Mouse (Mus musculus) lung, embryonic 16.5 days (tissue): ENCODE measurements at regions not wholly inside any gene's neighbourhood (a gene's known extent, or its start where the extent isn't known, plus 50 kb on each side); places are given as distances from the start of the nearest gene placed in this dataset.
"Not testable (repeated sequence)": the region's sequence is repeated elsewhere in the genome, so short reads cannot be mapped to it uniquely, and the experiment has no call there.

Experiments used
- ATAC-seq: fragments of 200-750 bp; cut with Nextera tagmentation; 2 replicates; pipeline ENCODE4 v1.8.0; 2017; ENCODE audit warnings: low read depth, mild to moderate bottlenecking, moderate library complexity
- H3K27ac ChIP-seq: fragments of 300-500 bp; sonication (generic); 2 replicates; pipeline ENCODE4 v1.5.1; 2014; ENCODE audit warnings: mild to moderate bottlenecking, control low read depth, low read length
- H3K27me3 ChIP-seq: fragments of 300-500 bp; sonication (generic); 2 replicates; pipeline ENCODE4 v1.6.1; 2014; ENCODE audit warnings: low read depth, low read length, mixed read lengths; ENCODE audit not compliant: control insufficient read depth, insufficient read depth
- H3K36me3 ChIP-seq: fragments of 300-500 bp; sonication (generic); 2 replicates; pipeline ENCODE4 v1.6.1; 2014; ENCODE audit warnings: low read length; ENCODE audit not compliant: control insufficient read depth, insufficient read depth
- H3K4me1 ChIP-seq: fragments of 300-500 bp; sonication (generic); replicated peaks from 2 replicates; pipeline ENCODE4 v1.6.1; 2014; ENCODE audit warnings: low read length, mixed read lengths; ENCODE audit not compliant: control insufficient read depth, insufficient read depth
- H3K4me2 ChIP-seq: fragments of 300-500 bp; sonication (generic); 2 replicates; pipeline ENCODE4 v1.6.1; 2014; ENCODE audit warnings: low read depth, low read length, control low read depth
- H3K4me3 ChIP-seq: fragments of 300-500 bp; sonication (generic); 2 replicates; pipeline ENCODE4 v1.5.1; 2014; ENCODE audit warnings: mild to moderate bottlenecking, low read length, control low read depth
- H3K9ac ChIP-seq: fragments of 300-500 bp; sonication (generic); 2 replicates; pipeline ENCODE4 v1.6.1; 2014; ENCODE audit warnings: low read length, control low read depth
- H3K9me3 ChIP-seq: fragments of 300-500 bp; sonication (generic); 2 replicates; pipeline ENCODE4 v1.6.1; 2016; ENCODE audit warnings: low read length; ENCODE audit not compliant: control insufficient read depth
- WGBS: fragments of 180-500 bp; shearing (Covaris S2); extraction: QIAGEN DNeasy Blood & Tissue Kit; methylation state at CpG from one replicate; pipeline ENCODE4 v1.1.7; 2014; 5-methylcytosine and 5-hydroxymethylcytosine counted together

DNA sequence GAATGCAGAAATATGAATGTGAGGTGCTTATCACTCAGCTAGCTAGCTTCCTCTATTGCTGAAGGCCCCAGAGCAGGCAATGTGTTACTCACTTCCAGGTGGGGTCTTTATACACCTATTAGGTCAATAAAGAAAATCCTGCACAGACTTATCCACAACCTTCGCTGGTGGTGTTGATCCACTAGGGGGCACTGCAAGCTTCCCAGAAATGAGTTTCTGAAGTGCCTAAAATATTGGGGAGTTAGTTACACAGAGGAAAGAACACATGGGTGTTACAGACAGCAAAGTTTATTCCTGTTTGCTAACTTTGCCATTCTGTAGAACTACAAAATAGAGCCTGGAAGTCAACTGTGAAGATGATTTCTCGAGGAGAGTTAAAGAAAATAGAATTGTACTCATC is 836.9 kb downstream of the Dad1 start:
- H3K4me3 ChIP-seq, H3K36me3 ChIP-seq, H3K27me3 ChIP-seq, H3K4me1 ChIP-seq, H3K9me3 ChIP-seq, H3K4me2 ChIP-seq, H3K9ac ChIP-seq, ATAC-seq, H3K27ac ChIP-seq: not testable (repeated sequence)
- 80% methylated on average over 1 of the region's 2 CpGs for WGBS

DNA sequence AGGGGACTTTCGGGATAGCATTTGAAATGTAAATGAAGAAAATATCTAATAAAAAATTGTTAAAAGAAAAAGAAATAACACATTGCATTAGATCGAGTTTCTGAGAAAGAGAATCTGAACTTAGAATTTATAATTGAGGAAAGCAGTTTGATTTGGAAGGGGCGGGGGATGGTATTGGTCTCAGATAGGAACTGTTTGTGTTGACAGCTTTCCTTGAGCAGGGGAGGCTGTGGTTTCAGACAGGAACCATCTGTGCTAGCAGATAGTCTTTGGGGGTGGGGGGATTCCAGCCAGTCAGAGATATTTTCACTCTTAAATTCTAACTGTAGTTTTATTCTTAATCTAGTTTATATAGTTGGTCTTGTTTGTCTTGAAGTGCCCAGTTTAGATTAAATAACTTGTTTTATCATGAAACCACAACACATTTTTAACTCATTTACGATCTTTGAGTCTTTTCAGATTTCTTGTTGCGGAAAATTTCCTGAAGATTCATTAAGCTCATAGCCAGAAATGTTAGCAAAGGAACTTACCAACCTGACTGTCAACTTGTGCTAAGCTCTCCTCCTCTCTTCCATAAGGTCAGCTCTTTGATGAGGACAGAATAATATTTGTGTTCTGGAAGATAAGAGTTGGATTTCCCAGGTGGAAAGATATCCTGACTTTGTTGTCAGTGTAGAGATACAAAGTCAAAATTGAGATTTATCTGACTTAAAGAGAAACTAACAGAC is 846.2 kb downstream of the Dad1 start:
- not testable (repeated sequence) for H3K4me3 ChIP-seq, H3K9ac ChIP-seq, H3K27ac ChIP-seq, H3K4me1 ChIP-seq, H3K36me3 ChIP-seq, ATAC-seq, H3K27me3 ChIP-seq, H3K4me2 ChIP-seq, H3K9me3 ChIP-seq
- WGBS: 60% methylated on average over 2 of the region's 5 CpGs

DNA sequence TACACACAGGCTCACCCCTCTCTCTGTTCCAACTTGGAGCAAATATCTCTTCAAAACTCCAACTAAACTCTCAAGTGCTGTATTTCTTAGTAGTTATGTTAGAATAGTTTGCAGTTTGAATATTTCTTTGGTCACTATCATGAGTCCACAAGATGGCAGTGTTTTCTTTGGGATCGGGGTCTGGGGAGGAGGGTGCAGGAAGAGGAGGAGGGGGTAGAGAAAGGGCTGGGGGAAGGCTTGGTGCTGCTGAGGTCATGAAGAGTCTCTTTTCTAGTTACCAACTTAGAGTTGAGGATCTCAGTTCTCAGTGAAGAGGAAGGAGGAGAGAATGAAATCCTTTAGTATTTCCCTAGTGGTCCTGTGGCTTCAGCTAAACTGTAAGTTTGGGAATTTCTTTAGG is 863.6 kb downstream of the Dad1 start:
- no CpG with 5 or more reads among the region's 1 CpGs for WGBS
- H3K9ac ChIP-seq, H3K9me3 ChIP-seq, H3K27ac ChIP-seq, H3K4me1 ChIP-seq, H3K4me2 ChIP-seq, H3K4me3 ChIP-seq, ATAC-seq, H3K36me3 ChIP-seq, H3K27me3 ChIP-seq: not testable (repeated sequence)

DNA sequence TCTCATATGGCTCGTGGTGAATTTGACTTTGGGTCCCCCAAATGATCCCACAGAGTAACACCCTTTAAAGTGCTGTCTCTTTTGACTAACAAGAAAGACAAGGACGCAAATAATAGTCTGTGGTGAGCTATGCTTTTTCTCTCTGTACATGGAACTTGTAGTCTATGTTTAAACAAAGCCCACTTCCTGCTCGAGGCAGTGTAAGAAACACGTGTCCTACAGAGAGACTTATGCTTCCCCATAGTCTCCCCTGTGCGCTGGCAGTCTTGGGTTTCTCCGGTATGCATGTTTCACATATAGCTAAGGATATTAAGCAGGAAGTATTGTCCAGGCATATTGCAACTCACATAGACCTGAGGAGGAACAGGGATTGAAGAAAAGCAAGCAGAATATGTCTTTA is 879.0 kb upstream of the Olfr1507 start:
- ATAC-seq, H3K4me2 ChIP-seq, H3K27me3 ChIP-seq, H3K4me3 ChIP-seq, H3K9me3 ChIP-seq, H3K36me3 ChIP-seq, H3K27ac ChIP-seq, H3K9ac ChIP-seq, H3K4me1 ChIP-seq: not testable (repeated sequence)
- 69% methylated on average over 5 of the region's 6 CpGs for WGBS

DNA sequence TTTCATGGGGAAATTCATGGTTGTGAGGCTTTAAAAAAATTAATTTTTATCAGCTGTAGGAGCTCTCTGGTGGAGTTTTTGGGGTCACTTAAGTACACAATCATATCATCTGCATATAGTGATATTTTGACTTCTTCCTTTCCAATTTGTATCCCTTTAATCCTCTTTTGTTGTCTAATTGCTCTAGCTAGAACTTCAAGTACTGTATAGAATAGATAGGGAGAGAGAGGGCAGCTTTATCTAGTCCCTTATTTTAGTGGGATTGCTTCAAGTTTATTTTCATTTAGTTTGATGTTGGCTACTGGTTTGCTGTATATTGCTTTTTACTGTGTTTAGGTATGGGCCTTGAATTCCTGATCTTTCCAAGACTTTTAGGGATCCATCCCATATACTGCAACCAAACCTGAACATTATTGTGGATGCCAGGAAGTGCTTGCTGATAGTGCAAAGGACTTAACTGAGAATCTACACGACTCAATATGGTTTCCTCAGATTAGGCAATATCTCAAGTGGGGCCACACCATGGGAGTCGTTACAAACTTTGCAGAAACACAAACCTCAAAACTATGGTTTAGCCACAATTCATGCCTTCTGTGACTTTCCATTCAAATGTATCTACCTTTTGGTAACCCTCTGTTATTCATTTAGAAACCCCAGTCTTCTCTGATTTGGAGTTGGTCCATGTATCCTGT is 878.4 kb upstream of the Olfr1507 start:
- not testable (repeated sequence) for H3K4me2 ChIP-seq, H3K9me3 ChIP-seq, H3K27ac ChIP-seq, ATAC-seq, H3K27me3 ChIP-seq, H3K36me3 ChIP-seq, H3K4me1 ChIP-seq, H3K4me3 ChIP-seq, H3K9ac ChIP-seq
- WGBS: no CpG with 5 or more reads among the region's 2 CpGs

DNA sequence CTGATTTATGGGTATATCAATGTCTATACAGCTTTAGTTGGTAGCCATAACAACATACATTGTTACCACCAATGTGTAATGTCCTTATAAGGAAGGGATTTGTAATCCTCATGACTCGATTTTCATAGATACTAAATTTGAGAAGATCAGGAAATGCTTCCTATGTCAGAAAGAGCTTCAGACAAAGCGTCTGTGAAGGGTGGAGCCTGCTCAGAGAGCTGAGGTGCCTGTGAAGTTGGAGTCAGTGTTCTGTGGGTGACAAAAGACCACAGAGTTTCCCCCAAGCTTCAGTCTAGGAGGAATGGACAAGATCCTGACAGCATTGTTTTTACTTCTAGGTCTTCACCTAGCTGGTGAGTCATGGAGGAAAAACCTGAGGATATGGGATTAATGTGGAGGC is 874.2 kb upstream of the Olfr1507 start:
- no peak overlapping the region for H3K27ac ChIP-seq
- no peaks in the 10 kb centered on the region for H3K9me3 ChIP-seq
- H3K27me3 ChIP-seq: no peaks in the 10 kb centered on the region
- no peak overlapping the region for H3K9ac ChIP-seq
- H3K4me1 ChIP-seq: no peaks in the 10 kb centered on the region
- H3K4me2 ChIP-seq: no peak overlapping the region
- no peaks in the 10 kb centered on the region for H3K36me3 ChIP-seq
- ATAC-seq: no peak
- WGBS: 51% methylated on average over 2 of the region's 2 CpGs
- no peak overlapping the region for H3K4me3 ChIP-seq

DNA sequence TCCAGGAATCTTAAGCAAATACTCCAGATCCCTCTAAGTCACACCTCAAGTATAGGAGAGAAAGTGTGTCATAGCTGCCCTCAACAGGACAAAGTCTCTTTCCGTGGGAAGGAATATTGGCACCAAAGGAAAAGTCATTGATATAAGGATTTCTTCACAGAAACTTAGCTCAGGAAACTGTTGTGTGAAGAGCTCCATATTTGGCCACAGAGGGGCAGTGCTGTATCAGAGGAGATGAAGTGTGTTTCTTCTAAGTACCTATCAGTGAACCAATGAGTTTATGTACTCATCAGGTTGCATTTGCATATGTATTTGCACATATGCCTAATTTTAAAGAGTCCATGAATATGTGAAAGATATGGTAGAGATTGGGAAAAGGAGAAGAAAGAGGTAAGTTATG is 871.9 kb upstream of the Olfr1507 start:
- not testable (repeated sequence) for H3K4me1 ChIP-seq, H3K27me3 ChIP-seq, H3K36me3 ChIP-seq, H3K9ac ChIP-seq, ATAC-seq, H3K9me3 ChIP-seq, H3K4me3 ChIP-seq, H3K27ac ChIP-seq, H3K4me2 ChIP-seq
- WGBS: 49% methylated on average over 1 of the region's 1 CpGs

DNA sequence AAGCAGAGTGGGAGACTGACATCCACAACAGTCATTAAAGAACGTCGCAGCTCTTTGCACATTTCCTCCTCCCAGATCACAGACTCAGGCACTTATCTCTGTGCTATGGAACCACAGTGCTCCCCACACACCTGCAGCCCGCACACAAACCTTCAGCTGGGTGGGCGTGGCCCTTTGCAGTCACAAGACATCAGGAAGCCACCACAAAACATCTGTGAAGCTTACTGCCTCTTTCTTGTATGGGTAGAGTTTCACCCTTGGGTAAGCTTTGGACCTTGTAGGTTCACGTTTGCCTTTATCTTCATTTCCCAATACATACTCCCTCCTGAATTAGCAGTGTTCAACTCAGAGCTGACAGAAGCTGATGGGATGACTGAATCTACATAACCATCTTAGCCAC is 868.4 kb upstream of the Olfr1507 start:
- H3K36me3 ChIP-seq, H3K4me1 ChIP-seq, H3K27ac ChIP-seq, H3K4me3 ChIP-seq, H3K9me3 ChIP-seq, H3K9ac ChIP-seq, H3K4me2 ChIP-seq, H3K27me3 ChIP-seq, ATAC-seq: not testable (repeated sequence)
- 69% methylated on average over 5 of the region's 5 CpGs for WGBS

DNA sequence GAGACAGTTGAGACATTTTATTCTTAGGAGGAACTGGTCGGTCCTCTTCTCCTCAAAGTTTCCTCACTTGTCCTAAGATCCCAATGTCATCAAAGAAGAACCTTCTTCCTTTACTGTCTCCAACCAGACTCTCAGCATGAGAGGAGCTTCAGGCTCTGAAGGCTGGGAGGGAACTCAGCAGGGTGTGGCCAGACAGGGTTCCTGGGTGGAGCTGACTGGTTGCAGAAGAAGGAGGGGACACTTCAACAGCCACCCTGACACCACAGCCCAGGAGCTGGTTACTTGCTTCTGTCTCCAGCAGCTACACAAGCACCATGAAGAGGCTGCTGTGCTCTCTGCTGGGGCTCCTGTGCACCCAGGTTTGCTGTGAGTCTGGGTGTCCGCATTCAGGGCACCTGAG is 866.5 kb upstream of the Olfr1507 start:
- not testable (repeated sequence) for H3K27me3 ChIP-seq, H3K27ac ChIP-seq, H3K9ac ChIP-seq, H3K36me3 ChIP-seq, H3K4me3 ChIP-seq, H3K4me2 ChIP-seq, H3K9me3 ChIP-seq, ATAC-seq, H3K4me1 ChIP-seq
- 70% methylated on average over 2 of the region's 2 CpGs for WGBS
